Mouse (Mus musculus): ENCODE measurements around the gene Slc35e3. TPM values are rescaled to one million over a fixed set of nuclear protein-coding genes. Genes with fewer than 3 reads are reported as not detected.
"Not testable (repeated sequence)": the region's sequence is repeated elsewhere in the genome, so short reads cannot be mapped to it uniquely, and the experiment has no call there.

Slc35e3 gene
- total RNA-seq, 2 experiments from 2014 or later: 0.38 to 0.43 TPM

DNA sequence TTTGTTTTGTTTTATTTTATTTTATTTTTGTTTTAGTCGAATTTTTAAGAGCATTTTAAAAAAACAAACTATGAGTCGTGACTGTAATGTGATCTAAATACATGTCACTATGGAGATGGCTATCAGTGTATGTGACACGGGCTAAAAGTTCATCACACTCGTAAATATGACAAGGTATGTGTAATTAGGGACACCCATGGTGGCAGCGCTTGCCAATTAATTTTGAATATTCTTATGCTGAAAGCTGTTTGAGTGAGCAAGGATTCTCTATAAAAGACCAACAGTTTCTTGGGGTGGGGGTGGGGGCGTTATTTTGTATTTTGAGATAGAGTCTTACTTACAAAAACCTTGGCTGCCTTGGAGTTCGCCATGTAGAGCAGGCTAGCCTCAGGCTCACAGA is 20.5 kb downstream of the Slc35e3 start:
- ATAC-seq (replicated peaks; ENCODE audit: low FRiP score, poor library complexity, severe bottlenecking): no peak

DNA sequence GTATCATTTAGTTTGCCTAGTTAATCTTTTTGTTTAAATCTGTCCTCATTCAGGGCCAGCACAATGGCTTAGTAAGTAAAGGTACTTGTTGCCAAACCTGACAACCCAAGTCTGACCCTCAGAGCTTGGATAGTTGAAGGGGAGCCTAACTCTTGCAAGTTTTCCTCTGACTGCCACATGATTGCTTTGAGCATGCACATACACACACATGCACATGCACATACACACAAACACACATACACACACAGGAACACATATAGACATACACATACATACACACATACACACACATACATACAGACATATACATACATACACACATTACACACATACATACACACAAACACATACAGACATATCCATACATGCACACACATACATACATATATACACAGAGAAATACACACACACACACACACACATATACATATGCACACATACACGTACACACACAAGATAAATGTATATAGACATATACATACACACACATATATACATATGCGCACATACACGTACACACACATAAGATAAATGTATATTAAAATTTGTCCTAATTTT is 21.3 kb downstream of the Slc35e3 start:
- ATAC-seq (replicated peaks; ENCODE audit: low FRiP score, poor library complexity, severe bottlenecking): no peak

DNA sequence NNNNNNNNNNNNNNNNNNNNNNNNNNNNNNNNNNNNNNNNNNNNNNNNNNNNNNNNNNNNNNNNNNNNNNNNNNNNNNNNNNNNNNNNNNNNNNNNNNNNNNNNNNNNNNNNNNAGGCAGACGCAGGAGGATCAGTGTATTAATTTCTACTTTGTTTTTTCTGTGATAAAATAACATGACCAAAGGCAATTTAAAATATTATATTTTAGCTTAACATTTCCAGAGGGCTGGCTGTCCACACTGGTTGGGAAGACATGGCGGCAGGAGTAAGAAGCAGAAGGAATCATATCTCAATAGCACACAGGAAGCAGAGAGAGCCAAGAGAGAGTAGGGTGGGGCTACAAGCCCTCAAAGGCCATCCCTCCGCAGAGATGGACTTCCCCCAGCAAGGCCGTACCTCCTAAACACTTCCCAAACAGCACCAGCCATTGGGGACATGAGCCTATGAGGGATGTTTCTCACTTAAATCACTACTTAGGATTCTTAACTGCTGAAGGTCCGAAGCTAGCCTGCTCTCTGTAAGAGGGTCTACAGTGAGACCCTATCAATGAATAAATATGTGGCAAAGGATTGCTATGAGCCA is 21.9 kb downstream of the Slc35e3 start:
- no peak for ATAC-seq (replicated peaks; ENCODE audit: low FRiP score, poor library complexity, severe bottlenecking)

GRCm38 (mm10) chr10:117718161-117719119 is 27.7 kb downstream of the Slc35e3 start:
- no peak for ATAC-seq (replicated peaks; ENCODE audit: low FRiP score, poor library complexity, severe bottlenecking)

GRCm38 (mm10) chr10:117717583-117717982 is 28.6 kb downstream of the Slc35e3 start:
- no peak for ATAC-seq (replicated peaks; ENCODE audit: low FRiP score, poor library complexity, severe bottlenecking)

GRCm38 (mm10) chr10:117716686-117717085 is 29.5 kb downstream of the Slc35e3 start:
- no peak for ATAC-seq (replicated peaks; ENCODE audit: low FRiP score, poor library complexity, severe bottlenecking)

- ATAC-seq (replicated peaks; ENCODE audit: low FRiP score, poor library complexity, severe bottlenecking): not testable (repeated sequence)
These were observed 30.5 kb downstream of the Slc35e3 start for GRCm38 (mm10) chr10:117715654-117716053.

- ATAC-seq (replicated peaks; ENCODE audit: low FRiP score, poor library complexity, severe bottlenecking): no peak
These were observed 31.2 kb downstream of the Slc35e3 start for GRCm38 (mm10) chr10:117714928-117715500.

- ATAC-seq (replicated peaks; ENCODE audit: low FRiP score, poor library complexity, severe bottlenecking): no peak
These were observed 32.1 kb downstream of the Slc35e3 start for GRCm38 (mm10) chr10:117714048-117714545.

- ATAC-seq (replicated peaks; ENCODE audit: low FRiP score, poor library complexity, severe bottlenecking): no peak
These were observed 32.7 kb downstream of the Slc35e3 start for GRCm38 (mm10) chr10:117713466-117713865.

- ATAC-seq (replicated peaks; ENCODE audit: low FRiP score, poor library complexity, severe bottlenecking): no peak
These were observed 33.3 kb downstream of the Slc35e3 start for GRCm38 (mm10) chr10:117712871-117713270.

DNA sequence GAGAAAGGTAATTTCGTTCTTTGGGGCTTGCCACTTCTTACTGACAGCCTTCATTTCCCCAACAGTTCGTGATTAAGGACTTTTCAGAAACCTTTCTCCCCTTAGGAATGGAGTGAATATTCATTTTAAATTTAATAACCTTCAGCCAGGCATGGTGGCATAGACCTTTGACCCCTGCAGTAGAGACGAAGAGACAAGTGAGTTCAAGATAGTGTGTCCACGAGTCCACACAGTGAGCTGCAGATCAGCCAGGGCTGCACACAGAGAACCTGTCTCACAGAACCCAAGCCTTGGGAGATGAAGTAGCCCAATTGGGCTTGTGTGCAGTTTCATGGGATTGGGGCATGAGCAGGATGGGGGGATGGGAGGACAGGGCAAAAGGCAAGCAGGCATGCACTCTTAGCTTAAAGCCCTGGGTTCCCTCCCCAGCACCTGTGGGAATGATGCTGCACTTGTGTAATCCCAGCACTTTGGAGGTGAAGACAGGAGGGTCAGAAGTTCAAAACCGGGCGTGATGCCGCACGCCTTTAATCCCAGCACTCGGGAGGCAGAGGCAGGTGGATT is 33.9 kb downstream of the Slc35e3 start:
- ATAC-seq (replicated peaks; ENCODE audit: low FRiP score, poor library complexity, severe bottlenecking): no peak

DNA sequence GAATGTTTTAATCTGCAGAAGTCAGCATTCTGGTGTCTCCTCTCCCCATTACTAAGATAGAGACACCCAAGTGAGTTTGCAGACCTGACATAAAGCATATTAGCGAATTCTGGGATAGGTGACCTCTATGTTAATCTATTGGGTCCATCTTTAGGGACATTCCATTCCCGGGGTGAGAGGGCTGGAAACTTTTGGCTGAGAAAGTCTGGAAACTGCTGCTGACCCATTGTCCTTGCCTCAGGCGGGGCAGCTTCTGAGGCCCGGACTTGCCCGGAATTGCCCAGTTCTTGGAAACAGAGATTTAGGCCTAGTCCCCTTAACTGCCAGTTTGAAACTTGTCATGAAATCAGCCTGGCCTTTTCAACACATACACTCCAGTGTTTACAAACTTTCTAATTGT is 34.8 kb downstream of the Slc35e3 start:
- ATAC-seq (replicated peaks; ENCODE audit: low FRiP score, poor library complexity, severe bottlenecking): no peak

- peak; percentile 90 for ATAC-seq (replicated peaks; ENCODE audit: low FRiP score, poor library complexity, severe bottlenecking)
These were observed 35.5 kb downstream of the Slc35e3 start, which contains the start of gene Mdm2 for GRCm38 (mm10) chr10:117710604-117711141. Gene Mdm2, minus strand, starts transcription at chr10:117710758.

- peak; percentile 80 for ATAC-seq (replicated peaks; ENCODE audit: low FRiP score, poor library complexity, severe bottlenecking)
These were observed 36.1 kb downstream of the Slc35e3 start for GRCm38 (mm10) chr10:117709930-117710603.

DNA sequence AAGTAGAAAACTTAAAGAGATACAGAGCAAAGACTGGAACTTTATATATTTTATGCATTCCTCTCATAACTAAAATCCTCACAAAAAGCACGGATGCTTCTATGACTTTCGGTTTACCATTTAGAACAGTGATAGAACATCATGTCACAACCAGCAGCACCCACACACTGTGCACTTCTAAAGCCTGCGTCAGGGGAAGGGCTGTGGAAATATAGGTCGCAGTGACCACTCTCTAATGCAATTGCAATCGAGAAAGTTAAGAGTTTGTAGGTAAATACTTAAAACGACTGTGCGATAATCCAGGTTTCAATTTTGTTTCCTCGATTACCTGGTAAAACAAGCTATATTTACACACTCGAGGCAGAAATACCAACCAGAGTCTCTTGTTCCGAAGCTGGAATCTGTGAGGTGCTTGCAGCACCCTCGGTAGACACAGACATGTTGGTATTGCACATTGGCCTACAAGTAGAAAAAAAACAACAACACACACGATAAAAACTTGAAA is 36.8 kb downstream of the Slc35e3 start:
- peak; percentile 34; the same call in 1 of the 2 replicates for ATAC-seq (replicated peaks; ENCODE audit: low FRiP score, poor library complexity, severe bottlenecking)

GRCm38 (mm10) chr10:117708856-117709255 is 37.3 kb downstream of the Slc35e3 start:
- ATAC-seq (replicated peaks; ENCODE audit: low FRiP score, poor library complexity, severe bottlenecking): no peak

DNA sequence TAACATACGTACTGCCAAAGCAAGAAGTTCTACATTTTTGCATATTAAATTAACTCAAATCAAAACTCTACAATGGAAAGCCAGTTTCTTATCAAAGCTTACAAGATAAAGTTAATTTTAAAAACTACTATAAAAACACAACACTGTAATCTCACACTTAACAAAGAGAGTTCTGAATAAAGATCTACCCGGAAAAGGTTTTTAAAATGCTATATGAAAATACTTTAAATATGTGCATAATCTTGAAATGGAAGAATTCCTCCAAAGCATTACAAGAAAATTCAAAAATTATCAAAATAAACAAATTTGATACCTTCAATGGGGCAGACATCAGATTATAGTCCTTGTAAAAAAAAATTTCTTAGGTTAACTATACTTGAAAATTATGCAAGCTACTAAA is 37.8 kb downstream of the Slc35e3 start:
- ATAC-seq (replicated peaks; ENCODE audit: low FRiP score, poor library complexity, severe bottlenecking): no peak

Data from erythroblast, adult 5-6 weeks (primary cell).